Mouse (Mus musculus): ENCODE results near the gene Gm20388. TPM values are rescaled to one million over a fixed set of nuclear protein-coding genes. Genes with fewer than 3 reads are reported as not detected.
A peak's percentile ranks its signal among the peaks of the same experiment; 100 is the strongest.

Gm20388 gene
- polyA plus RNA-seq, 1 experiment: not detected

GRCm38 (mm10) chr8:122155082-122155643 is 2244.5 kb downstream of the Gm20388 start:
- H3K27ac ChIP-seq (ENCODE audit: insufficient read depth, low read depth, low read length): no peak overlapping the region
- peaks cover 13% of the 10 kb centered on the region for H3K4me1 ChIP-seq (ENCODE audit: control insufficient read depth, insufficient read depth, low read length)
- no peak overlapping the region for H3K4me3 ChIP-seq (ENCODE audit: insufficient read depth, low read depth, low read length)
- TF ChIP-seq POLR2A (IDR thresholded peaks at IDR 0.05; ENCODE audit: insufficient read depth, low read depth, low read length): no peak
- TF ChIP-seq CTCF (IDR thresholded peaks at IDR 0.05; ENCODE audit: insufficient read depth, low read depth, low read length): no peak
- 49% methylated on average over 10 of the region's 10 CpGs for WGBS

DNA sequence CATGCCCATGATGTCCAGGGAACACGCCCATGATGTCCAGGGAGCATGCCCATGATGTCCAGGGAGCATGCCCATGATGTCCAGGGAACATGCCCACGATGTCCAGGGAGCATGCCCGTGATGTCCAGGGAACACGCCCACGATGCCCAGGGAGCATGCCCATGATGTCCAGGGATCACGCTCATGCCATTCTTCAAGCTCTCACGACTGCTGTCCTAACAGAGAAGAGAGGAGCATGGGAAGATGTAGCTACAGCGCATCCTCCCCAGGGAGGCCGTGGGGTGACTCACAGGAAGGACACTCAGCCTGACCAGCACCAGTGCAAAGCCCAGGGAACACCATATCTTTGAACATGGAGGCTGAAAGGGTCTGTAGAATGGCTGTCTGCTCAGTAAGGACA is 2245.3 kb downstream of the Gm20388 start:
- WGBS: 93% methylated on average over 9 of the region's 9 CpGs

GRCm38 (mm10) chr8:122157689-122158088 is 2247.0 kb downstream of the Gm20388 start:
- Histone ChIP-seq H3K4me3 (ENCODE audit: insufficient read depth, low read depth, low read length) (no peak overlapping the region), H3K27ac (ENCODE audit: insufficient read depth, low read depth, low read length) (no peak overlapping the region), H3K4me1 (ENCODE audit: control insufficient read depth, insufficient read depth, low read length) (peaks cover 9% of the 10 kb centered on the region)
- TF ChIP-seq POLR2A (IDR thresholded peaks at IDR 0.05; ENCODE audit: insufficient read depth, low read depth, low read length): no peak
- no peak for TF ChIP-seq CTCF (IDR thresholded peaks at IDR 0.05; ENCODE audit: insufficient read depth, low read depth, low read length)
- WGBS: 80% methylated on average over 12 of the region's 12 CpGs

More for the DNA sequence above, 2245.3 kb downstream of the Gm20388 start:
- no peak overlapping the region for H3K4me3 ChIP-seq (ENCODE audit: insufficient read depth, low read depth, low read length)
- H3K27ac ChIP-seq (ENCODE audit: insufficient read depth, low read depth, low read length): no peak overlapping the region
- peaks cover 13% of the 10 kb centered on the region for H3K4me1 ChIP-seq (ENCODE audit: control insufficient read depth, insufficient read depth, low read length)
- TF ChIP-seq POLR2A (IDR thresholded peaks at IDR 0.05; ENCODE audit: insufficient read depth, low read depth, low read length) (no peak), CTCF (IDR thresholded peaks at IDR 0.05; ENCODE audit: insufficient read depth, low read depth, low read length) (no peak)

GRCm38 (mm10) chr8:122160165-122160564 is 2249.5 kb downstream of the Gm20388 start:
- H3K4me3 ChIP-seq (ENCODE audit: insufficient read depth, low read depth, low read length): no peak overlapping the region
- TF ChIP-seq POLR2A (IDR thresholded peaks at IDR 0.05; ENCODE audit: insufficient read depth, low read depth, low read length): no peak
- TF ChIP-seq CTCF (IDR thresholded peaks at IDR 0.05; ENCODE audit: insufficient read depth, low read depth, low read length): no peak
- WGBS: 89% methylated on average over 5 of the region's 5 CpGs
- H3K27ac ChIP-seq (ENCODE audit: insufficient read depth, low read depth, low read length): no peak overlapping the region
- peaks cover 4% of the 10 kb centered on the region for H3K4me1 ChIP-seq (ENCODE audit: control insufficient read depth, insufficient read depth, low read length)

- TF ChIP-seq POLR2A (IDR thresholded peaks at IDR 0.05; ENCODE audit: insufficient read depth, low read depth, low read length) (no peak), CTCF (IDR thresholded peaks at IDR 0.05; ENCODE audit: insufficient read depth, low read depth, low read length) (peak; percentile 57; the same call in 1 of the 2 replicates)
- no peak overlapping the region for H3K4me3 ChIP-seq (ENCODE audit: insufficient read depth, low read depth, low read length)
- no peak overlapping the region for H3K27ac ChIP-seq (ENCODE audit: insufficient read depth, low read depth, low read length)
- H3K4me1 ChIP-seq (ENCODE audit: control insufficient read depth, insufficient read depth, low read length): no peaks in the 10 kb centered on the region
- WGBS: 49% methylated on average over 8 of the region's 8 CpGs
These were observed 2252.4 kb downstream of the Gm20388 start for GRCm38 (mm10) chr8:122162992-122163391.

DNA sequence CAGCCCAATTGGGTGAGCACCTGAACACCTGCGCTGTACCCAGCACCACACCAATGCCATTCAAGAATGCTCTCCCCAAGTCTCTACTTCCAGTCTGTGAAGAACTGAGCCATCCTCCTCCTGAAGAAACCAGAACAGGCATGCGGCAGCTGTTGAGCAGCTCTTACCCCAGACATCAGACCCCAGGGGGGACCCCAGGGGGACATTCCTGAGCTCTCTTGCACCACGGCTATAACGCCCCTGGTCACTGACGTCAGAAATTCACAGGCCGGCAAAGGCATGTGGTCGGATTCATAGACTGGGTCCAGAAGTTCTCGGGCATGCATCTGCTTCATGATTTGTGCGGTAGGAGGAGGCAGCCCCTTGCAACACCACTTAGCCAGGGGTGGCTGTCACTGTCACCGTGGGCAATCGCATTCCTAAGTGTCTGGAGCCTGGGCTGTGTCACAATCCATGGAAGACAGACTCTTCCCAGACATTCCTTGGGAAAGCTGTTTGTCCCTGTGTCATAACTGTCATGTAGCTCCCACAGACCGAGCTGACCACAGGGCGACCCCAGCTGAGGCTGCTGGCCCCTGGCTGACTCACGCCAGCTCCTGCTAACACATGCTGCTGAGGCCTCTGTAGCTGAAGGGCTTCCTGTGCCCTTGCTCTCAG is 2256.7 kb downstream of the Gm20388 start:
- Histone ChIP-seq H3K27ac (ENCODE audit: insufficient read depth, low read depth, low read length) (no peak overlapping the region), H3K4me3 (ENCODE audit: insufficient read depth, low read depth, low read length) (no peak overlapping the region), H3K4me1 (ENCODE audit: control insufficient read depth, insufficient read depth, low read length) (0 out of 2 replicates have a peak, but pooled peaks cover 7% of the 10 kb centered on the region)
- WGBS: 91% methylated on average over 14 of the region's 14 CpGs
- TF ChIP-seq POLR2A (IDR thresholded peaks at IDR 0.05; ENCODE audit: insufficient read depth, low read depth, low read length) (no peak), CTCF (IDR thresholded peaks at IDR 0.05; ENCODE audit: insufficient read depth, low read depth, low read length) (no peak)

- no peak for TF ChIP-seq CTCF (IDR thresholded peaks at IDR 0.05; ENCODE audit: insufficient read depth, low read depth, low read length)
- TF ChIP-seq POLR2A (IDR thresholded peaks at IDR 0.05; ENCODE audit: insufficient read depth, low read depth, low read length): no peak
- no peak overlapping the region for H3K4me3 ChIP-seq (ENCODE audit: insufficient read depth, low read depth, low read length)
- H3K27ac ChIP-seq (ENCODE audit: insufficient read depth, low read depth, low read length): no peak overlapping the region
- WGBS: 98% methylated on average over 2 of the region's 2 CpGs
- H3K4me1 ChIP-seq (ENCODE audit: control insufficient read depth, insufficient read depth, low read length): peaks cover 12% of the 10 kb centered on the region; the same call in 1 of the 2 replicates
These were observed 2258.8 kb downstream of the Gm20388 start for GRCm38 (mm10) chr8:122169446-122169845.

- no peak overlapping the region for H3K4me3 ChIP-seq (ENCODE audit: insufficient read depth, low read depth, low read length)
- H3K27ac ChIP-seq (ENCODE audit: insufficient read depth, low read depth, low read length): no peak overlapping the region
- no peak for TF ChIP-seq CTCF (IDR thresholded peaks at IDR 0.05; ENCODE audit: insufficient read depth, low read depth, low read length)
- no peak for TF ChIP-seq POLR2A (IDR thresholded peaks at IDR 0.05; ENCODE audit: insufficient read depth, low read depth, low read length)
- WGBS: 89% methylated on average over 4 of the region's 4 CpGs
- peaks cover 12% of the 10 kb centered on the region; the same call in 1 of the 2 replicates for H3K4me1 ChIP-seq (ENCODE audit: control insufficient read depth, insufficient read depth, low read length)
These were observed 2261.2 kb downstream of the Gm20388 start for GRCm38 (mm10) chr8:122171823-122172222.

- H3K4me3 ChIP-seq (ENCODE audit: insufficient read depth, low read depth, low read length): no peak overlapping the region
- TF ChIP-seq POLR2A (IDR thresholded peaks at IDR 0.05; ENCODE audit: insufficient read depth, low read depth, low read length) (no peak), CTCF (IDR thresholded peaks at IDR 0.05; ENCODE audit: insufficient read depth, low read depth, low read length) (no peak)
- 58% methylated on average over 10 of the region's 10 CpGs for WGBS
- no peak overlapping the region for H3K27ac ChIP-seq (ENCODE audit: insufficient read depth, low read depth, low read length)
- H3K4me1 ChIP-seq (ENCODE audit: control insufficient read depth, insufficient read depth, low read length): peaks cover 16% of the 10 kb centered on the region
These were observed 2263.7 kb downstream of the Gm20388 start for GRCm38 (mm10) chr8:122174133-122174930.

All from olfactory bulb, adult 2 months (tissue).